Mouse (Mus musculus) testis, adult 2 months (tissue): ENCODE data around the gene Pdzd7. TPM values are rescaled to one million over a fixed set of nuclear protein-coding genes. Genes with fewer than 3 reads are reported as not detected.

Experiments
- H3K27ac ChIP-seq: fragments of 200-500 bp; 2 replicates; pipeline ENCODE4 v1.5.1; 2012; ENCODE audit warnings: low read depth, low read length; ENCODE audit not compliant: control insufficient read depth, insufficient read depth
- H3K27me3 ChIP-seq: fragments of 200-500 bp; 2 replicates; pipeline ENCODE4 v1.6.1; 2012; ENCODE audit warnings: mild to moderate bottlenecking, low read length, moderate library complexity; ENCODE audit not compliant: control insufficient read depth, insufficient read depth
- H3K36me3 ChIP-seq: fragments of 200-500 bp; 2 replicates; pipeline ENCODE4 v1.6.1; 2012; ENCODE audit warnings: mild to moderate bottlenecking, low read length; ENCODE audit not compliant: control insufficient read depth, insufficient read depth
- H3K4me1 ChIP-seq: fragments of 200-500 bp; 2 replicates; pipeline ENCODE4 v1.6.1; 2012; ENCODE audit warnings: low read length; ENCODE audit not compliant: control insufficient read depth, insufficient read depth
- H3K4me3 ChIP-seq: fragments of 200-500 bp; 2 replicates; pipeline ENCODE4 v1.5.1; 2012; ENCODE audit warnings: low read depth, mild to moderate bottlenecking, low read length, moderate library complexity, mixed read lengths; ENCODE audit not compliant: control insufficient read depth
- CTCF ChIP-seq: fragments of 200-500 bp; IDR thresholded peaks from 2 replicates; pipeline ENCODE4 v1.5.1; 2012; ENCODE audit warnings: low read depth, mild to moderate bottlenecking, inconsistent platforms, low read length, moderate library complexity; ENCODE audit not compliant: control insufficient read depth, insufficient read depth, insufficient replicate concordance
- POLR2A ChIP-seq: fragments of 200-500 bp; IDR thresholded peaks from 2 replicates; pipeline ENCODE4 v1.6.1; 2012; ENCODE audit warnings: low read depth, mild to moderate bottlenecking, inconsistent platforms, low read length, moderate library complexity; ENCODE audit not compliant: control insufficient read depth
- polyA plus RNA-seq: library from polyadenylated mRNA; depleted of rRNA; stranded (reverse); fragments of >200 nt; gene quantifications from 2 replicates; pipeline ENCODE4 v1.2.3, GENCODE M21; 2012

Gene Pdzd7
- polyA plus RNA-seq, 1 experiment, result 1.0 TPM

GRCm38 (mm10) chr19:45017909-45018308 is 27.6 kb downstream of the Pdzd7 start:
- Histone ChIP-seq H3K27me3 (peaks cover 3% of the 10 kb centered on the region), H3K4me1 (peaks cover 30% of the 10 kb centered on the region)
- no peak for TF ChIP-seq CTCF
- TF ChIP-seq POLR2A, result 0 out of 2 replicates have a peak, but pooled peaks have one; percentile 30

GRCm38 (mm10) chr19:45017216-45017771 is 28.2 kb downstream of the Pdzd7 start:
- peak overlapping the region; percentile 84 for H3K4me3 ChIP-seq
- no peak for TF ChIP-seq CTCF
- TF ChIP-seq POLR2A, result peak; percentile 58; the same call in 1 of the 2 replicates
- peaks cover 3% of the 10 kb centered on the region for H3K27me3 ChIP-seq
- H3K4me1 ChIP-seq, result peaks cover 30% of the 10 kb centered on the region
- peak overlapping the region; percentile 86 for H3K27ac ChIP-seq
- H3K36me3 ChIP-seq, result no peaks in the 10 kb centered on the region

More at GRCm38 (mm10) chr19:45017909-45018308, 27.6 kb downstream of the Pdzd7 start:
- Histone ChIP-seq H3K4me3 (peak overlapping the region; percentile 84), H3K36me3 (no peaks in the 10 kb centered on the region), H3K27ac (peak overlapping the region; percentile 62)

GRCm38 (mm10) chr19:45016341-45017215 is 28.9 kb downstream of the Pdzd7 start:
- H3K4me1 ChIP-seq, result peaks cover 30% of the 10 kb centered on the region
- no peaks in the 10 kb centered on the region for H3K36me3 ChIP-seq
- TF ChIP-seq POLR2A, result peak; percentile 30; the same call in 1 of the 2 replicates
- TF ChIP-seq CTCF, result no peak
- H3K27me3 ChIP-seq, result peaks cover 3% of the 10 kb centered on the region
- H3K4me3 ChIP-seq, result peak overlapping the region; percentile 93
- H3K27ac ChIP-seq, result peak overlapping the region; percentile 86

GRCm38 (mm10) chr19:45015518-45016281 is 29.8 kb downstream of the Pdzd7 start:
- Histone ChIP-seq H3K36me3 (peaks cover under 1% of the 10 kb centered on the region), H3K27ac (peak overlapping the region; percentile 76), H3K4me1 (peaks cover 29% of the 10 kb centered on the region)

GRCm38 (mm10) chr19:45014981-45015402 is 30.5 kb downstream of the Pdzd7 start:
- Histone ChIP-seq H3K27me3 (peaks cover 3% of the 10 kb centered on the region), H3K27ac (peak overlapping the region; percentile 76), H3K36me3 (peaks cover 2% of the 10 kb centered on the region), H3K4me3 (peak overlapping the region; percentile 93), H3K4me1 (peaks cover 26% of the 10 kb centered on the region)
- TF ChIP-seq POLR2A (no peak; the same call in 1 of the 2 replicates), CTCF (no peak)

More at GRCm38 (mm10) chr19:45015518-45016281, 29.8 kb downstream of the Pdzd7 start:
- H3K27me3 ChIP-seq, result peaks cover 3% of the 10 kb centered on the region
- H3K4me3 ChIP-seq, result peak overlapping the region; percentile 93
- peak; percentile 37 for TF ChIP-seq POLR2A
- no peak for TF ChIP-seq CTCF

GRCm38 (mm10) chr19:45014335-45014971 is 31.1 kb downstream of the Pdzd7 start, which contains the start of gene Lzts2:
Gene Lzts2, plus strand, starts transcription at chr19:45014414.
- no peak for TF ChIP-seq POLR2A
- TF ChIP-seq CTCF, result no peak
- peaks cover 2% of the 10 kb centered on the region for H3K36me3 ChIP-seq
- peaks cover 3% of the 10 kb centered on the region for H3K27me3 ChIP-seq
- peak within 1 kb of the TSS; percentile 93 for H3K4me3 ChIP-seq
- H3K27ac ChIP-seq, result peak within 1 kb of the TSS; percentile 76
- H3K4me1 ChIP-seq, result peaks cover 26% of the 10 kb centered on the region
